Mouse (Mus musculus) embryonic facial prominence, embryonic 15.5 days (tissue): Measurements from ENCODE around the gene Palm. TPM values are rescaled to one million over a fixed set of nuclear protein-coding genes. Genes with fewer than 3 reads are reported as not detected.
"Not testable (repeated sequence)": the region's sequence is repeated elsewhere in the genome, so short reads cannot be mapped to it uniquely, and the experiment has no call there.

Source experiments
- ATAC-seq: fragments of 200-750 bp; cut with Nextera tagmentation; 2 replicates; pipeline ENCODE4 v1.8.0; 2017; ENCODE audit warnings: low read depth, moderate TSS enrichment; ENCODE audit not compliant: insufficient number of reproducible peaks, low FRiP score, low TSS enrichment
- H3K27ac ChIP-seq: fragments of 300-500 bp; sonication (generic); replicated peaks from 2 replicates; pipeline ENCODE4 v1.5.1; 2015; ENCODE audit warnings: mild to moderate bottlenecking, inconsistent platforms
- H3K27me3 ChIP-seq: fragments of 300-500 bp; sonication (generic); 2 replicates; pipeline ENCODE4 v1.6.1; 2015; ENCODE audit warnings: inconsistent platforms
- H3K36me3 ChIP-seq: fragments of 300-500 bp; sonication (generic); 2 replicates; pipeline ENCODE4 v1.6.1; 2015; ENCODE audit warnings: mild to moderate bottlenecking, inconsistent platforms
- H3K4me1 ChIP-seq: fragments of 300-500 bp; sonication (generic); 2 replicates; pipeline ENCODE4 v1.6.1; 2015; ENCODE audit warnings: inconsistent platforms
- H3K4me2 ChIP-seq: fragments of 300-500 bp; sonication (generic); replicated peaks from 2 replicates; pipeline ENCODE4 v1.6.1; 2015; ENCODE audit warnings: mild to moderate bottlenecking, inconsistent platforms
- H3K4me3 ChIP-seq: fragments of 300-500 bp; sonication (generic); replicated peaks from 2 replicates; pipeline ENCODE4 v1.5.1; 2015; ENCODE audit warnings: mild to moderate bottlenecking, inconsistent platforms
- H3K9ac ChIP-seq: fragments of 300-500 bp; sonication (generic); 2 replicates; pipeline ENCODE4 v1.6.1; 2015; ENCODE audit warnings: inconsistent platforms
- H3K9me3 ChIP-seq: fragments of 300-500 bp; sonication (generic); replicated peaks from 2 replicates; pipeline ENCODE4 v1.6.1; 2016; ENCODE audit warnings: inconsistent platforms
- WGBS: fragments of 180-500 bp; shearing (Covaris S2); methylation state at CpG from one replicate; pipeline ENCODE4 v1.1.7; 2015; 5-methylcytosine and 5-hydroxymethylcytosine counted together
- polyA plus RNA-seq: library from polyadenylated mRNA; unstranded; fragments of >200 nt; fragmentation: Nextera tagmentation; extraction: Ambion mirVana; gene quantifications from 2 replicates; pipeline ENCODE4 v1.2.1, GENCODE M21; 2015

The Palm gene
- polyA plus RNA-seq: 88.1 and 96.6 TPM in 2 replicates

- Histone ChIP-seq H3K4me3 (peak within 1 kb of the TSS; percentile 75), H3K9me3 (no peaks in the 10 kb centered on the region), H3K27me3 (no peaks in the 10 kb centered on the region), H3K4me1 (peaks cover 24% of the 10 kb centered on the region), H3K36me3 (no peaks in the 10 kb centered on the region), H3K9ac (peak within 1 kb of the TSS; percentile 90), H3K27ac (peak within 1 kb of the TSS; percentile 79), H3K4me2 (peak within 1 kb of the TSS; percentile 90)
- 6% methylated on average over 51 of the region's 51 CpGs for WGBS
- ATAC-seq: peak; percentile 74
Observed at GRCm38 (mm10) chr10:79793051-79793737, at the start of gene Palm. Gene Palm (plus strand): TSS chr10:79793572.

GRCm38 (mm10) chr10:79743650-79744365 lies 49.6 kb upstream of the Palm start:
- H3K4me2 ChIP-seq: no peak overlapping the region
- H3K9ac ChIP-seq: no peak overlapping the region
- 91% methylated on average over 15 of the region's 15 CpGs for WGBS
- H3K9me3 ChIP-seq: peaks cover 20% of the 10 kb centered on the region
- H3K27ac ChIP-seq: no peak overlapping the region
- no peak for ATAC-seq
- no peaks in the 10 kb centered on the region for H3K27me3 ChIP-seq
- no peak overlapping the region for H3K4me3 ChIP-seq
- H3K4me1 ChIP-seq: peaks cover 12% of the 10 kb centered on the region
- H3K36me3 ChIP-seq: peaks cover 56% of the 10 kb centered on the region

- Histone ChIP-seq H3K9ac (no peak overlapping the region), H3K4me1 (peaks cover 12% of the 10 kb centered on the region), H3K27me3 (no peaks in the 10 kb centered on the region), H3K4me2 (peak overlapping the region; percentile 62), H3K4me3 (peak overlapping the region; percentile 76), H3K9me3 (peaks cover 4% of the 10 kb centered on the region; the same call in 1 of the 2 replicates), H3K36me3 (peaks cover 40% of the 10 kb centered on the region), H3K27ac (no peak overlapping the region)
- no peak for ATAC-seq
- 85% methylated on average over 3 of the region's 3 CpGs for WGBS
Observed at GRCm38 (mm10) chr10:79745411-79745810, 48.0 kb upstream of the Palm start.

GRCm38 (mm10) chr10:79745898-79746773 lies 47.2 kb upstream of the Palm start, which contains the start of gene Polrmt:
Gene Polrmt (minus strand): TSS chr10:79746581.
- Histone ChIP-seq H3K9me3 (no peaks in the 10 kb centered on the region), H3K27ac (peak within 1 kb of the TSS; percentile 51; the same call in 1 of the 2 replicates), H3K27me3 (no peaks in the 10 kb centered on the region), H3K4me1 (peaks cover 12% of the 10 kb centered on the region), H3K9ac (peak within 1 kb of the TSS; percentile 51; the same call in 1 of the 2 replicates), H3K4me2 (peak within 1 kb of the TSS; percentile 62), H3K4me3 (peak within 1 kb of the TSS; percentile 76), H3K36me3 (peaks cover 33% of the 10 kb centered on the region)
- WGBS: 2% methylated on average over 38 of the region's 38 CpGs
- ATAC-seq: peak; percentile 95

- Histone ChIP-seq H3K4me1 (peaks cover 12% of the 10 kb centered on the region), H3K27ac (0 out of 2 replicates have a peak overlapping the region, but pooled peaks have one; percentile 34), H3K9ac (no peak overlapping the region), H3K4me3 (peak overlapping the region; percentile 76), H3K9me3 (no peaks in the 10 kb centered on the region), H3K36me3 (peaks cover 26% of the 10 kb centered on the region), H3K27me3 (no peaks in the 10 kb centered on the region), H3K4me2 (peak overlapping the region; percentile 62)
- WGBS: 24% methylated on average over 6 of the region's 6 CpGs
- ATAC-seq: no peak
Observed at GRCm38 (mm10) chr10:79746774-79747151, 46.6 kb upstream of the Palm start.

GRCm38 (mm10) chr10:79748496-79748895 lies 44.9 kb upstream of the Palm start:
- Histone ChIP-seq H3K4me2 (no peak overlapping the region), H3K4me3 (no peak overlapping the region), H3K9me3 (no peaks in the 10 kb centered on the region), H3K27me3 (no peaks in the 10 kb centered on the region), H3K36me3 (peaks cover 12% of the 10 kb centered on the region), H3K4me1 (peaks cover 12% of the 10 kb centered on the region), H3K27ac (no peak overlapping the region), H3K9ac (no peak overlapping the region)
- no peak for ATAC-seq
- 71% methylated on average over 6 of the region's 6 CpGs for WGBS

- Histone ChIP-seq H3K4me3 (peak within 1 kb of the TSS; percentile 31), H3K4me2 (peak within 1 kb of the TSS; percentile 63), H3K4me1 (peaks cover 10% of the 10 kb centered on the region), H3K27me3 (no peaks in the 10 kb centered on the region), H3K9me3 (no peaks in the 10 kb centered on the region), H3K27ac (no peak within 1 kb of the TSS), H3K36me3 (peaks cover 38% of the 10 kb centered on the region), H3K9ac (peak within 1 kb of the TSS; percentile 18; the same call in 1 of the 2 replicates)
- peak; percentile 79 for ATAC-seq
- WGBS: under 1% methylated on average over 36 of the region's 36 CpGs
Observed at GRCm38 (mm10) chr10:79754856-79755516, 38.4 kb upstream of the Palm start, which contains the start of gene Fgf22. Gene Fgf22 (plus strand): TSS chr10:79755076.

- WGBS: 79% methylated on average over 3 of the region's 3 CpGs
- no peak overlapping the region for H3K4me3 ChIP-seq
- H3K9me3 ChIP-seq: no peaks in the 10 kb centered on the region
- H3K27me3 ChIP-seq: no peaks in the 10 kb centered on the region
- ATAC-seq: no peak
- H3K9ac ChIP-seq: no peak overlapping the region
- no peak overlapping the region for H3K4me2 ChIP-seq
- H3K27ac ChIP-seq: no peak overlapping the region
- H3K4me1 ChIP-seq: peaks cover 10% of the 10 kb centered on the region
- H3K36me3 ChIP-seq: peaks cover 47% of the 10 kb centered on the region
Observed at GRCm38 (mm10) chr10:79755854-79756253, 37.5 kb upstream of the Palm start.

GRCm38 (mm10) chr10:79756660-79757059 lies 36.7 kb upstream of the Palm start:
- 91% methylated on average over 24 of the region's 24 CpGs for WGBS

GRCm38 (mm10) chr10:79759675-79760074 lies 33.7 kb upstream of the Palm start:
- WGBS: 86% methylated on average over 1 of the region's 1 CpGs
- not testable (repeated sequence) for H3K9ac ChIP-seq, H3K27ac ChIP-seq, H3K27me3 ChIP-seq, H3K4me3 ChIP-seq, ATAC-seq, H3K4me2 ChIP-seq, H3K9me3 ChIP-seq
- H3K36me3 ChIP-seq: peaks cover 68% of the 10 kb centered on the region
- H3K4me1 ChIP-seq: peaks cover 22% of the 10 kb centered on the region

More at GRCm38 (mm10) chr10:79756660-79757059, 36.7 kb upstream of the Palm start:
- Histone ChIP-seq H3K27me3 (no peaks in the 10 kb centered on the region), H3K27ac (no peak overlapping the region), H3K4me2 (no peak overlapping the region), H3K9ac (no peak overlapping the region), H3K9me3 (no peaks in the 10 kb centered on the region), H3K4me3 (no peak overlapping the region), H3K36me3 (peaks cover 55% of the 10 kb centered on the region), H3K4me1 (peaks cover 10% of the 10 kb centered on the region)
- no peak for ATAC-seq
